Mouse (Mus musculus) hindbrain, postnatal 0 days (tissue): ENCODE measurements around the gene Lat2. TPM values are rescaled to one million over a fixed set of nuclear protein-coding genes. Genes with fewer than 3 reads are reported as not detected.

Experiments used
- ATAC-seq: fragments of 200-750 bp; cut with Nextera tagmentation; 2 replicates; pipeline ENCODE4 v1.8.0; 2017; ENCODE audit warnings: mild to moderate bottlenecking, moderate TSS enrichment, moderate library complexity
- DNase-seq: peaks from one replicate; pipeline ENCODE4 v3.0.0-alpha.2; 2015; ENCODE audit warnings: low spot score
- H3K27ac ChIP-seq: fragments of 300-500 bp; sonication (generic); 2 replicates; pipeline ENCODE4 v1.5.1; 2014; ENCODE audit warnings: mild to moderate bottlenecking
- H3K27me3 ChIP-seq: fragments of 300-500 bp; sonication (generic); 2 replicates; pipeline ENCODE4 v1.6.1; 2014; ENCODE audit warnings: low read length, mixed read lengths; ENCODE audit not compliant: insufficient read depth
- H3K36me3 ChIP-seq: fragments of 300-500 bp; sonication (generic); 2 replicates; pipeline ENCODE4 v1.6.1; 2014; ENCODE audit warnings: low read length, mixed read lengths; ENCODE audit not compliant: insufficient read depth
- H3K4me1 ChIP-seq: fragments of 300-500 bp; sonication (generic); 2 replicates; pipeline ENCODE4 v1.6.1; 2014; ENCODE audit warnings: antibody characterized with exemption, low read length, mixed read lengths; ENCODE audit not compliant: insufficient read depth
- H3K4me2 ChIP-seq: fragments of 300-500 bp; sonication (generic); 2 replicates; pipeline ENCODE4 v1.6.1; 2014; ENCODE audit warnings: low read depth, mild to moderate bottlenecking, low read length, moderate library complexity, mixed read lengths
- H3K4me3 ChIP-seq: fragments of 300-500 bp; sonication (generic); 2 replicates; pipeline ENCODE4 v1.5.1; 2014; ENCODE audit warnings: low read length
- H3K9ac ChIP-seq: fragments of 300-500 bp; sonication (generic); replicated peaks from 2 replicates; pipeline ENCODE4 v1.6.1; 2014; ENCODE audit warnings: mild to moderate bottlenecking, low read length, moderate library complexity, mixed read lengths
- H3K9me3 ChIP-seq: fragments of 300-500 bp; sonication (generic); 2 replicates; pipeline ENCODE4 v1.6.1; 2016; ENCODE audit warnings: low read length, mixed read lengths
- CTCF ChIP-seq: IDR thresholded peaks from 2 replicates; pipeline ENCODE4 v1.5.1; 2016; ENCODE audit warnings: antibody characterized with exemption, control low read depth, low read depth
- WGBS: fragments of 180-500 bp; shearing (Covaris S2); extraction: QIAGEN DNeasy Blood & Tissue Kit; methylation state at CpG from one replicate; pipeline ENCODE4 v1.1.7; 2014; 5-methylcytosine and 5-hydroxymethylcytosine counted together
- polyA plus RNA-seq: library from polyadenylated mRNA; unstranded; fragments of >200 nt; fragmentation: Nextera tagmentation; extraction: Ambion mirVana; gene quantifications from 2 replicates; pipeline ENCODE4 v1.2.1, GENCODE M21; 2015
- total RNA-seq: library from RNA; depleted of rRNA; stranded (reverse); fragments of >200 nt; gene quantifications from 2 replicates; pipeline ENCODE4 v1.2.3, GENCODE M21; 2014

The Lat2 gene
- total and polyA plus RNA-seq, 2 experiments from 2014 or later, result 2.8 to 4.8 TPM

DNA sequence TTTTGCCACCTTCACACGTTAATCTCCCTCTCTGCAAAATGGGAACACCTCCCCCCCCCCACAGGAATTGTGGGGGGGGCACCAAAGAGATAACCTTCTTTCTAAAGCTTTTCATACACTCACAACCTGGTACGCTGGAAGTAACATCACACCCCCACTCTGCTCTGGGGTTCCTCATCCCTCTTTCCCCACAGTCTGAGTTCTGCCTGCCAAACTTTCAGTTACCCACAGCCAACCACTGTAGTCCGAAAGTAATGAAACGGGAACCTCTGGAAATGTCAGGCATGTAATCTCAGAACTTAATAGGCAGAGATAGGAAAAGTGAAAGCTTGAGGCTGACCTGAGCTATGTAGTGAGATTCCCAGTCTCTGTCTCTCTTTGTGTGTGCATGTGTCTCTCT lies 47.4 kb downstream of the Lat2 start:
- no peak overlapping the region for H3K27ac ChIP-seq
- no peak for TF ChIP-seq CTCF
- WGBS, result 89% methylated on average over 4 of the region's 4 CpGs
- H3K4me2 ChIP-seq, result no peak overlapping the region
- H3K9me3 ChIP-seq, result no peaks in the 10 kb centered on the region
- H3K36me3 ChIP-seq, result no peaks in the 10 kb centered on the region
- no peak for DNase-seq
- ATAC-seq, result no peak
- H3K4me3 ChIP-seq, result no peak overlapping the region
- H3K27me3 ChIP-seq, result no peaks in the 10 kb centered on the region
- H3K9ac ChIP-seq, result no peak overlapping the region
- H3K4me1 ChIP-seq, result 0 out of 2 replicates have a peak, but pooled peaks cover 4% of the 10 kb centered on the region

DNA sequence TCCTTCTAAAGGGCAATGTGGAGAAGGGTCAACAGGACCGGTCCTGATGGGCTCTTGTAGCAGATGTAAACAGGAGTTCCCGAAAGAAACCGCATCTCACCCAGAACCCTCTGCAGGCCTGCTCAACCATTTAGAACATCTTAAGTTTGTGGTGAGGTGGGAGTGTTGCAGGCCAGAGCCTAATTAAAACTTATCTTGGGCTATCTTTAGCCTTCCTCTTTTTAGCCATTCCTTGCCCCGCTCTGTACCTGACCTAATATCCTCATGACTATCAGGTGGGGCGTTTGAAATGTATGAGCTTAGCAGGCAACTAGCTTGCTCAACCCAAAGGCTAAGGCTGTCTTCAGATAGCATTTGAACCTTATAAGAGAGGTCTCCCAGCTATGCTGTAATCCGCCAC lies 49.1 kb downstream of the Lat2 start:
- no peaks in the 10 kb centered on the region for H3K27me3 ChIP-seq
- H3K36me3 ChIP-seq, result no peaks in the 10 kb centered on the region
- no peak overlapping the region for H3K4me3 ChIP-seq
- H3K4me1 ChIP-seq, result no peaks in the 10 kb centered on the region
- ATAC-seq (no peak), DNase-seq (no peak)
- no peak for TF ChIP-seq CTCF
- WGBS, result 96% methylated on average over 6 of the region's 6 CpGs
- no peak overlapping the region for H3K4me2 ChIP-seq
- no peak overlapping the region for H3K27ac ChIP-seq
- H3K9me3 ChIP-seq, result no peaks in the 10 kb centered on the region
- H3K9ac ChIP-seq, result no peak overlapping the region

DNA sequence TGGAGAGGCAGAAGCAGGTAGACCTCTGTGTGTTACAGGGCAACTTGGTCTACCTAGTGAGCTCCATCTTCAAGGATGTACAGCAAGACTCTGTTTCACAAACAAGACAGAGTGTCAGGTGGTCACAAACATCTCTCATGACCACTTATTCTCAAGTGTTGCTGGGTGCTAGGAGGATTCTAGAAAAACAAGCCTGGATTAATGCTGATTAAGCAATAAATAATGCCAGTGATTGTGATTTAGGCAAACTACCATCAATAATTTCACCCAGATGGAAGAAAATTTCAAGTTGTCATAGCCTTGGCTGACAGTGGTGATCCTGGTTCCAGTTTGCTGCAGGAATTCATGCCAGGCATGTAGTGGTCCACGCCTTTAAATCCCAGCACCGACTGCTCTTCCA lies 50.6 kb downstream of the Lat2 start:
- no peak overlapping the region for H3K4me2 ChIP-seq
- no peaks in the 10 kb centered on the region for H3K9me3 ChIP-seq
- no peak overlapping the region for H3K9ac ChIP-seq
- DNase-seq, result no peak
- no peak overlapping the region for H3K4me3 ChIP-seq
- WGBS, result 89% methylated on average over 2 of the region's 2 CpGs
- H3K27ac ChIP-seq, result no peak overlapping the region
- H3K27me3 ChIP-seq, result no peaks in the 10 kb centered on the region
- no peak for TF ChIP-seq CTCF
- H3K4me1 ChIP-seq, result no peaks in the 10 kb centered on the region
- H3K36me3 ChIP-seq, result no peaks in the 10 kb centered on the region
- no peak for ATAC-seq

DNA sequence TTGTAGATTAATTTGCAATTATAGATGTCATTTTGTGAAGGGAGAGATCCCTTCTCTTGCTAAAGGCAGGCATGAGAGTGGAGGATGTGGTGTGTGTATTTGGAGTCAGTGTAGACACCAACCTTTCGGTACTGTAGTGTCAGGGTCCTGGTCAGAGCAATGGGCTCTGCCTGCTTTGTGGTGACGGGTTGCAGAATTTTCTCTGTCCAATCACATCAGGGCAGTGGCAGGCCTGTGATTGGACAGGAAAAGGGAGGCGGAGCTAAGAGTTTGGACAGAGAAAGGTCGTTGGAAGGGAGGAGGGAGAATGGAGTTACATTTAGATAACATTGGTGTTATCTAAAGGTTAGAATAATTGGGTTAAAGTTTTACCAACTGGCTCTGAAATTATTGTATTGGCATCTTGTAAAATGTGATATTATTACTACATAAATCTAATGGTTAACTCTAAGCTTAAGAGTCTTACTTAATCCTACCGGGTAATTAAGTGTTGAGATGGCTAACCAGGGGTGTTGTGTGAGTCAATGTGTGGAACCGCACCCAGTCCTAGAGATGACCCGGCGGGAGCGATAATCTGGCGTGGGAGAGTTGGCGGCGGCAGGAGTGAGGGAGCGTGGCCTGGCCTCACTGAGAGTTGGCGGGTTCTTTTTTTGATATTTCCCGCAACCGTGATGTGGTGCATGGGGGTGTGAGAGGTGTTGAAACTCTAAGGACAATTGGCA lies 54.2 kb downstream of the Lat2 start:
- no peaks in the 10 kb centered on the region for H3K9me3 ChIP-seq
- no peaks in the 10 kb centered on the region for H3K36me3 ChIP-seq
- WGBS, result 84% methylated on average over 16 of the region's 16 CpGs
- H3K4me3 ChIP-seq, result no peak overlapping the region
- no peak overlapping the region for H3K9ac ChIP-seq
- H3K4me2 ChIP-seq, result no peak overlapping the region
- 0 out of 2 replicates have a peak, but pooled peaks cover 1% of the 10 kb centered on the region for H3K4me1 ChIP-seq
- DNase-seq (no peak), ATAC-seq (no peak)
- H3K27me3 ChIP-seq, result no peaks in the 10 kb centered on the region
- H3K27ac ChIP-seq, result no peak overlapping the region
- TF ChIP-seq CTCF, result no peak

DNA sequence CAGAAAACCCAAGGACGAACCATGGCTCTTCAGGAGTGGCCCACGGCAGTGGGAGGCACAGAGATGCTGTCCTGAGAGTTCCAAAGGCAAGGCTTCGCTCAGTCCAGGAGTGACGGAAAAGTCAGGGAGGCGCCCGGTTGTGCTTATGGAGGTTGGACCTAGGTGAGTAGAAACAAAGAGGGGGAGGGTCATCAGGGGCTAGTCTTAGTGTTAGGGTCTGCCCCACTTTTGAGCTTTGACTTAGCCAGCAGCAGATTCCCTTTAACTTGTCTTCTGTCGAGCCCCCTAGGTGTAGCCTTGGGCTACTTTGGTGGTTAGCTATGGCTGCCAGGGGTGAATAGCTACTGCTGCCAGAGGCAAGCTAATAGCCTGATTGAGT lies 54.8 kb downstream of the Lat2 start, which contains the start of gene Syna:
Gene Syna (minus strand): TSS at position 101 of the 379 bp plus-strand sequence.
- peaks cover 7% of the 10 kb centered on the region; the same call in 1 of the 2 replicates for H3K4me1 ChIP-seq
- H3K9me3 ChIP-seq, result no peaks in the 10 kb centered on the region
- H3K27me3 ChIP-seq, result no peaks in the 10 kb centered on the region
- no peak within 1 kb of the TSS for H3K9ac ChIP-seq
- WGBS, result 92% methylated on average over 7 of the region's 7 CpGs
- H3K4me3 ChIP-seq, result no peak within 1 kb of the TSS
- no peak within 1 kb of the TSS for H3K4me2 ChIP-seq
- no peaks in the 10 kb centered on the region for H3K36me3 ChIP-seq
- DNase-seq, result no peak
- H3K27ac ChIP-seq, result no peak within 1 kb of the TSS
- TF ChIP-seq CTCF, result no peak
- ATAC-seq, result no peak

DNA sequence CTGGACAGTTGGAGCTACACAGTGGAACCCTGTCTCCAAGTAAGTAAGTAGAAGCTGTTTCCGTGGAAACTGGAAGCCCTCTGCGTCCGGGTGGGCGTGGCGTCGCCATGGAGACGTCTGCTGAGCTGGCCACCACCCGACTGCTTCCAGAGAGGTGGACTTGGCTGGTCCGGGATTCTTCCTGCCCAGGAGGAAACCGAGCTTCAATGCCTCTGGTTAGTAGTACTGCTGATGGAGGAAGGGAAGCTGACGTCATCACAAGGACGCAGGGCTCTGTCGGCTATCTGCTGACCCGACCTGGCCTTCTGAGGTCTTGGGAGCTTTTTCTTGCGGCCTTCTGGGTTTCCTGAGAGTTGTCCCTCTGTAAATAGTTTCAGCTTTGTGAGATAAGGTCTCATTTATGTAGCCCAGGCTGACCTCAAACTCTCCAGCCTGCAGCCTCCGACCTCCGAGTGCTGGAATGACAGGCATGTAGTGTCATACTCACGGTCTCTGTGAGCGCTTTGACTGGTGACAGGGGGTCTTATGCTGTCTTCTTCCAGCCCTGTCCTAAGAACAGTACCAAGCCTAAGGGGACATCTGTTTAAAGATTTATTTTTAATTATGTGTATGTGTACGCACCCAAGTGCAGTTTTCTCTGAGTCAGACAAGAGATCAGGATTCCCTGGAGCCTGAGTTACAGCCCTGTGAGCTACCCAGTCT lies 59.2 kb downstream of the Lat2 start:
- Histone ChIP-seq H3K4me2 (peak overlapping the region; percentile 44), H3K27me3 (no peaks in the 10 kb centered on the region), H3K27ac (peak overlapping the region; percentile 15; the same call in 1 of the 2 replicates), H3K4me1 (peaks cover 11% of the 10 kb centered on the region; the same call in 1 of the 2 replicates), H3K4me3 (no peak overlapping the region), H3K36me3 (no peaks in the 10 kb centered on the region), H3K9me3 (no peaks in the 10 kb centered on the region), H3K9ac (0 out of 2 replicates have a peak overlapping the region, but pooled peaks have one; percentile 18)
- 0 out of 2 replicates have a peak, but pooled peaks have one; percentile 0 for ATAC-seq
- no peak for TF ChIP-seq CTCF
- peak; percentile 78 for DNase-seq
- 12% methylated on average over 20 of the region's 20 CpGs for WGBS
